Comparison of ENCODE assay signal across 31 mouse cellular contexts in the genomic region with DNA sequence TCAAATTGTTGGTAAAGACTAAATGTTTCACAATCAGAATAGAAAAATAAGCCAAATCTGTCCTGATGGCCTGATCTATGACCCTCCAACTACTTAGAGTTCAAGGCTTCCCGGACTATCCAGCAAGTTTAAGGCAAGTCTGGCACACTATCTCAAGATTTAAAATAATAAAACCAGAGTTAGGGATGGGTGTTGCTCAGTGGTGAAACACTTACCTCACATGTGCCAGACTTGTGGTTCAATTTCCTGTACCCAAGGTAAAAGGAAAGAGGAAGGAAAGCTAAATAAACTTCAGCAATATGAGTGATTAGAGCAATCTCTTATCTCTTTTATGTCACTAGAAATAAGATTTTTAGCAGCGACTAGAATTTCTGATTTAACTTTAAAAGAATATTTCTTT.
"Had no signal": no experiment of that assay in that cellular context is flagged by ENCODE, and none has a peak within 500 bp of the region (broad histone marks: within the 10 kb centered on the region; RNA-seq: fewer than 3 reads in every experiment).

No protein-coding gene starts in this region.

- H3K9me3 ChIP-seq: limb, embryonic 10.5 days; limb, embryonic 12.5 days; limb, embryonic 13.5 days; limb, embryonic 15.5 days; liver, embryonic 12.5 days; liver, embryonic 13.5 days; liver, embryonic 15.5 days; lung, embryonic 15.5 days; megakaryocyte, embryonic 14.5 days; midbrain, embryonic 10.5 days; midbrain, embryonic 12.5 days; midbrain, embryonic 13.5 days; midbrain, embryonic 15.5 days had no signal

- H3K9ac ChIP-seq: limb, embryonic 12.5 days; limb, embryonic 13.5 days; limb, embryonic 15.5 days; liver, embryonic 12.5 days; liver, embryonic 13.5 days; liver, embryonic 14.5 days; liver, embryonic 15.5 days; liver, postnatal 0 days; lung, embryonic 14.5 days; lung, embryonic 15.5 days; midbrain, embryonic 12.5 days; midbrain, embryonic 13.5 days; midbrain, embryonic 15.5 days had no signal

- H3K4me1 ChIP-seq: limb, embryonic 10.5 days; limb, embryonic 12.5 days; limb, embryonic 13.5 days; limb, embryonic 15.5 days; liver, embryonic 12.5 days; liver, embryonic 13.5 days; liver, embryonic 15.5 days; lung, embryonic 15.5 days; megakaryocyte, embryonic 14.5 days; midbrain, embryonic 15.5 days had no signal

- DNase-seq: left cerebral cortex, postnatal 4 days; liver; liver, embryonic 13.5 days; liver, postnatal 0 days; lung, adult 18-20 months; lung, adult 2 months; lung, embryonic 14.5 days; lung, postnatal 10 days; lung, postnatal 14 days; lung, postnatal 36 days; lung, postnatal 4 days; midbrain, embryonic 14.5 days had no signal

- H3K27ac ChIP-seq: left cerebral cortex, adult 2 months; limb, embryonic 10.5 days; limb, embryonic 12.5 days; limb, embryonic 13.5 days; limb, embryonic 15.5 days; liver, embryonic 12.5 days; liver, embryonic 13.5 days; liver, embryonic 14.5 days; liver, embryonic 15.5 days; lung, embryonic 15.5 days; macrophage; midbrain, embryonic 10.5 days; midbrain, embryonic 12.5 days; midbrain, embryonic 13.5 days; midbrain, embryonic 15.5 days had no signal

- H3K4me3 ChIP-seq: left cerebral cortex, adult 2 months; limb, embryonic 10.5 days; limb, embryonic 12.5 days; limb, embryonic 13.5 days; limb, embryonic 15.5 days; liver, embryonic 12.5 days; liver, embryonic 13.5 days; liver, embryonic 15.5 days; lung, embryonic 15.5 days; megakaryocyte, embryonic 14.5 days; midbrain, embryonic 10.5 days; midbrain, embryonic 12.5 days; midbrain, embryonic 13.5 days; midbrain, embryonic 15.5 days; myocyte had no signal

- H3K36me3 ChIP-seq: limb, embryonic 10.5 days; limb, embryonic 12.5 days; limb, embryonic 13.5 days; limb, embryonic 15.5 days; liver, embryonic 12.5 days; liver, embryonic 13.5 days; lung, embryonic 15.5 days; midbrain, embryonic 15.5 days had no signal

- H3K4me2 ChIP-seq: limb, embryonic 12.5 days; limb, embryonic 13.5 days; limb, embryonic 15.5 days; liver, embryonic 12.5 days; liver, embryonic 13.5 days; liver, embryonic 15.5 days; lung, embryonic 14.5 days; lung, embryonic 15.5 days; midbrain, embryonic 11.5 days; midbrain, embryonic 12.5 days; midbrain, embryonic 13.5 days; midbrain, embryonic 15.5 days had no signal

- ATAC-seq: liver, embryonic 12.5 days; liver, postnatal 0 days; lung, postnatal 0 days; midbrain, embryonic 13.5 days; midbrain, embryonic 15.5 days; midbrain, embryonic 16.5 days had no signal

- H3K27me3 ChIP-seq: limb, embryonic 12.5 days; limb, embryonic 13.5 days; limb, embryonic 15.5 days; liver, embryonic 12.5 days; liver, embryonic 13.5 days; liver, embryonic 15.5 days; lung, embryonic 15.5 days; megakaryocyte, embryonic 14.5 days; midbrain, embryonic 12.5 days; midbrain, embryonic 13.5 days; midbrain, embryonic 15.5 days had no signal
